Mouse (Mus musculus): ENCODE data around the gene Mtx2. TPM values are rescaled to one million over a fixed set of nuclear protein-coding genes. Genes with fewer than 3 reads are reported as not detected.

Mtx2 gene
- polyA plus RNA-seq, 1 experiment: 36.8 TPM

DNA sequence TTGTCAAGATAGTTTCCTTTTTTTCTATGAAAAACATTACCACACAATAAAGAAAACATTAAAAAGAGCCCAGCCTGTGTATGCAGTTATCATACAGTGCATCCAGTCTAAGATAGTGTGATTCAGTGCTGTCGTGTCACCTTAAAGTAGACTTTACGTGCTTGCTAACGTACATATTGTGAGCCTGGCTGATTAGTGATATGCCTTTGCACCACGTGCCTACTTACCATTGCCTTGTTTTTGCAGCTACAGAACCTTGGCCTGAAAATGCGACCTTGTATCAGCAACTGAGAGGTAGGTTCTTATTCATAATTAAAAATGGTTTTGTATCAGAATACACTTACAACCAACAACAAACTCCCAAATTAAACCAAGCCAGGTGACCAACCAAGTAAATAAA lies 21.4 kb downstream of the Mtx2 start:
- Histone ChIP-seq H3K36me3 (ENCODE audit: control insufficient read depth, insufficient read depth, low read length) (no peaks in the 10 kb centered on the region), H3K27ac (ENCODE audit: control insufficient read depth, insufficient read depth, low read depth, low read length) (no peak overlapping the region), H3K27me3 (ENCODE audit: control insufficient read depth, insufficient read depth, low read length) (no peaks in the 10 kb centered on the region), H3K4me3 (ENCODE audit: control insufficient read depth, low read depth, low read length) (no peak overlapping the region), H3K4me1 (ENCODE audit: control insufficient read depth, insufficient read depth, low read length) (no peaks in the 10 kb centered on the region)
- no peak for TF ChIP-seq CTCF (IDR thresholded peaks at IDR 0.05; ENCODE audit: control insufficient read depth, insufficient read depth, insufficient replicate concordance, low read depth, low read length)
- TF ChIP-seq POLR2A (IDR thresholded peaks at IDR 0.05; ENCODE audit: control insufficient read depth, low read depth, low read length): no peak

DNA sequence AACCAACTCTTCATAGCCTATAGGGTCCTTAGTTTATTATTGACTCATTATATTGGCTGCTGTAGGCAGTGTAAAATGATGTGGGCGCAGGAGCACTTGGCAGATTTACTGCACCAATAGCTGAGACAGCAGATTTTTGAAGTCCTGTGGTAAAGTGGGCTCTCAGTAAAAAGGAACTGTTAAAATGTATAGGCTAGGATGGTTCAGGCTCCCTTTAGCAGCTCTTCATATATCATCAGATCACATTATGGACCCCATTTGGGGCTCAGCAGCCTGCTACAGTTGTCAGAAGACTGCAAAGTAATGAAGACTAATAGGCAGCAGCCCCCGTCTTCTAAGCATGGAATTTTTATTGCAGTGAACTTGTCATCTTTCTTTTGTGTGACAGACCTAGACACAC lies 21.9 kb downstream of the Mtx2 start:
- Histone ChIP-seq H3K27ac (ENCODE audit: control insufficient read depth, insufficient read depth, low read depth, low read length) (no peak overlapping the region), H3K4me1 (ENCODE audit: control insufficient read depth, insufficient read depth, low read length) (no peaks in the 10 kb centered on the region), H3K4me3 (ENCODE audit: control insufficient read depth, low read depth, low read length) (no peak overlapping the region), H3K36me3 (ENCODE audit: control insufficient read depth, insufficient read depth, low read length) (no peaks in the 10 kb centered on the region), H3K27me3 (ENCODE audit: control insufficient read depth, insufficient read depth, low read length) (no peaks in the 10 kb centered on the region)
- TF ChIP-seq POLR2A (IDR thresholded peaks at IDR 0.05; ENCODE audit: control insufficient read depth, low read depth, low read length): no peak
- TF ChIP-seq CTCF (IDR thresholded peaks at IDR 0.05; ENCODE audit: control insufficient read depth, insufficient read depth, insufficient replicate concordance, low read depth, low read length): no peak

DNA sequence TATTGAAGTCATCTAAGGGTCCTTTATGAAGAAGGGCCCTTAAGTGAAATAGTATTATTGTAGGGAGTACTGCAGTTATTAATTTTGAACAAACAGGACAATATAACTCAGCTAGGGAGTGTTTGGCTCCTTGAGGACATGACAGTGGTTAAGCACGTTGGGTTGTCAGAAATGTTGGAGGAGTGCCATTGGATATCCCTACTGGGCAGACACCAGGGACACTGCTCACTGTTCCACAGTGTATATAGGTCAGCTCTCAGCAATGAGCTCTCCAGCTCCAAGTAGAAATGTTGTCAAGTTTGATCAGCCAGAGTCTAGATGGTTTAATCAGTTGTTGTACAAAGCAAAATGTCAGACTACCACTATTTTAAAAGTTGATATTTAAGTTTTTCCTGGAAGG lies 24.4 kb downstream of the Mtx2 start:
- no peak overlapping the region for H3K27ac ChIP-seq (ENCODE audit: control insufficient read depth, insufficient read depth, low read depth, low read length)
- no peaks in the 10 kb centered on the region for H3K27me3 ChIP-seq (ENCODE audit: control insufficient read depth, insufficient read depth, low read length)
- no peak overlapping the region for H3K4me3 ChIP-seq (ENCODE audit: control insufficient read depth, low read depth, low read length)
- TF ChIP-seq CTCF (IDR thresholded peaks at IDR 0.05; ENCODE audit: control insufficient read depth, insufficient read depth, insufficient replicate concordance, low read depth, low read length): no peak
- TF ChIP-seq POLR2A (IDR thresholded peaks at IDR 0.05; ENCODE audit: control insufficient read depth, low read depth, low read length): no peak
- no peaks in the 10 kb centered on the region for H3K4me1 ChIP-seq (ENCODE audit: control insufficient read depth, insufficient read depth, low read length)
- H3K36me3 ChIP-seq (ENCODE audit: control insufficient read depth, insufficient read depth, low read length): no peaks in the 10 kb centered on the region

DNA sequence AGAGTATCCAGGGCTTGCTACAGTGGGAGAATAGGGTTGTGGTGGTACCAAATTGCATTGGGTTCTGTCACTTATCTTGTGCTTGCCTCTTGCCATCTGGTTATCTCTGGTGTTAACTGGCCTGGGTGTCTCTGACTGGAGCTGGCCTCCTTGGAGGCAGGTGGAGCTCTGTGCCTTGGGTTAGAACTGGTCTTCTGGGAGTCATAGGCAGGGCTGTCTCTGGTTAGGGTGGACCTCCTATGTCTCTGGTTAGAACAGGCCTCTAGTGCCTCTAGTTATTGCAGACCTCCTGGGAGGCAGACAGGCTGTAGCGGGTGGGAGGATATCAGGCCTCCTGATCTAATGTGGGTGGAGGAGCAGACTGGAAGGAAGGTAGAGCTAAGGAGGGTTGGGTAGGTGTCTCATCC lies 36.5 kb downstream of the Mtx2 start:
- H3K27me3 ChIP-seq (ENCODE audit: control insufficient read depth, insufficient read depth, low read length): no peaks in the 10 kb centered on the region
- H3K4me1 ChIP-seq (ENCODE audit: control insufficient read depth, insufficient read depth, low read length): no peaks in the 10 kb centered on the region
- H3K36me3 ChIP-seq (ENCODE audit: control insufficient read depth, insufficient read depth, low read length): no peaks in the 10 kb centered on the region
- TF ChIP-seq CTCF (IDR thresholded peaks at IDR 0.05; ENCODE audit: control insufficient read depth, insufficient read depth, insufficient replicate concordance, low read depth, low read length) (no peak), POLR2A (IDR thresholded peaks at IDR 0.05; ENCODE audit: control insufficient read depth, low read depth, low read length) (no peak)
- H3K4me3 ChIP-seq (ENCODE audit: control insufficient read depth, low read depth, low read length): no peak overlapping the region
- no peak overlapping the region for H3K27ac ChIP-seq (ENCODE audit: control insufficient read depth, insufficient read depth, low read depth, low read length)

DNA sequence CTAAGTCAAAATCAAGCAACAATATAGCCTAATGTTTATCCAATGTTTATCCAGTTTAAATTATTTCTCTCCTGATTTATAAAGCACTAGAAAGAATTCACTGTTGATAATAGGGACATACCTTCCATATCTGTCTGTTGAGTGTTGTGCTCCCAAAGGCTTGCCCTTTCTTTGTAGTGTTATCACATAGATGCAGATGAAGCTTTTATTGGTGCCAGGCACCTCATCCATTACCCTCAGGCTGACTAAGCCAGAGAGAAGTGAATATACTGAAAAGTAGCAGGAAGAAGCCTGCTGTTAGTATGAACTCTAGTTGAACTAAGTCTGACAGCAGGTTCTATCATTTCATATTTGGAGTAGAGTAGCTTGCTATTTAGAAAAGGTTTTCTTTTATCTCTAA lies 39.8 kb downstream of the Mtx2 start:
- TF ChIP-seq CTCF (IDR thresholded peaks at IDR 0.05; ENCODE audit: control insufficient read depth, insufficient read depth, insufficient replicate concordance, low read depth, low read length): no peak
- no peak for TF ChIP-seq POLR2A (IDR thresholded peaks at IDR 0.05; ENCODE audit: control insufficient read depth, low read depth, low read length)
- Histone ChIP-seq H3K4me3 (ENCODE audit: control insufficient read depth, low read depth, low read length) (no peak overlapping the region), H3K27me3 (ENCODE audit: control insufficient read depth, insufficient read depth, low read length) (no peaks in the 10 kb centered on the region), H3K4me1 (ENCODE audit: control insufficient read depth, insufficient read depth, low read length) (no peaks in the 10 kb centered on the region), H3K36me3 (ENCODE audit: control insufficient read depth, insufficient read depth, low read length) (0 out of 2 replicates have a peak, but pooled peaks cover 1% of the 10 kb centered on the region), H3K27ac (ENCODE audit: control insufficient read depth, insufficient read depth, low read depth, low read length) (no peak overlapping the region)

DNA sequence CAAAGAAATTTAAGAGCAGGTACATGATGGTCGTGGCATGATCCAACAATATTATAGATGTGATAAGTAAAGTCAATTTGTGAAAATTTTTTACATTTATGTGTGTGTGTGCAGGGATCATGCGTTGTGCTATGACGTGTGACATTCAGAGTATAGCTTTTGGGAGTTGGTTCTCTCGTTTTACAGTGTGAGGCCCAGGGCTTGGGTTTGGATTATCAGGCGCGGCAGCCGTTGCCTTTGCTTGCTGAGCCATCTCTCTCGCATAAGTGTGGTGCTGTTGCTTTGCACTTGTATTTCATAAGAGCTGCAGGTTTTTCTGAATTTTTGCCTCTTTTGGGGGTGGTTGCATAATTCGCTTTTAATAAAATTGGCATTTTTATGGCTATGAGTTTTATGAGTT lies 48.4 kb downstream of the Mtx2 start:
- H3K27ac ChIP-seq (ENCODE audit: control insufficient read depth, insufficient read depth, low read depth, low read length): no peak overlapping the region
- H3K4me1 ChIP-seq (ENCODE audit: control insufficient read depth, insufficient read depth, low read length): no peaks in the 10 kb centered on the region
- TF ChIP-seq CTCF (IDR thresholded peaks at IDR 0.05; ENCODE audit: control insufficient read depth, insufficient read depth, insufficient replicate concordance, low read depth, low read length) (no peak), POLR2A (IDR thresholded peaks at IDR 0.05; ENCODE audit: control insufficient read depth, low read depth, low read length) (no peak)
- H3K4me3 ChIP-seq (ENCODE audit: control insufficient read depth, low read depth, low read length): no peak overlapping the region
- H3K27me3 ChIP-seq (ENCODE audit: control insufficient read depth, insufficient read depth, low read length): no peaks in the 10 kb centered on the region
- peaks cover 1% of the 10 kb centered on the region; the same call in 1 of the 2 replicates for H3K36me3 ChIP-seq (ENCODE audit: control insufficient read depth, insufficient read depth, low read length)

DNA sequence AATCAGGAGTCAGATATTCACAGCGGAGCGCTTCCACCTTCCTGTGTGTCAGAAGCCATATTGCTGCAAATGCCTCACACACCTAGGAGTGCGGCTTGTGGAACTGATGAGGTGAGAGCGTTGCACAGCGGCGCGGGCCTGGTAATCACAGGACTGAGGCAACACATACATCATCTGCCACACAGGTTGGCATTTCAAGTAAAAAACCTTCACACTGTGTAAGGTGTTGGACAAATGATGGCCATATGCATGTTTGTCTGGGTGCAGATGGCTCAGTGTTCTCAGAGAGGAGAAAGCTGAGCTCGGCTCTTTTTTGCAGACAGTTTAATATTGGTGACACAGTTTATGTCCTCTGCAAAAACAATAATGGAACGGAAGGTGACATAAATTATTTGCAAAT lies 58.8 kb downstream of the Mtx2 start:
- TF ChIP-seq POLR2A (IDR thresholded peaks at IDR 0.05; ENCODE audit: control insufficient read depth, low read depth, low read length) (no peak), CTCF (IDR thresholded peaks at IDR 0.05; ENCODE audit: control insufficient read depth, insufficient read depth, insufficient replicate concordance, low read depth, low read length) (no peak)
- H3K4me1 ChIP-seq (ENCODE audit: control insufficient read depth, insufficient read depth, low read length): no peaks in the 10 kb centered on the region
- H3K27me3 ChIP-seq (ENCODE audit: control insufficient read depth, insufficient read depth, low read length): no peaks in the 10 kb centered on the region
- H3K4me3 ChIP-seq (ENCODE audit: control insufficient read depth, low read depth, low read length): no peak overlapping the region
- no peaks in the 10 kb centered on the region for H3K36me3 ChIP-seq (ENCODE audit: control insufficient read depth, insufficient read depth, low read length)
- no peak overlapping the region for H3K27ac ChIP-seq (ENCODE audit: control insufficient read depth, insufficient read depth, low read depth, low read length)

DNA sequence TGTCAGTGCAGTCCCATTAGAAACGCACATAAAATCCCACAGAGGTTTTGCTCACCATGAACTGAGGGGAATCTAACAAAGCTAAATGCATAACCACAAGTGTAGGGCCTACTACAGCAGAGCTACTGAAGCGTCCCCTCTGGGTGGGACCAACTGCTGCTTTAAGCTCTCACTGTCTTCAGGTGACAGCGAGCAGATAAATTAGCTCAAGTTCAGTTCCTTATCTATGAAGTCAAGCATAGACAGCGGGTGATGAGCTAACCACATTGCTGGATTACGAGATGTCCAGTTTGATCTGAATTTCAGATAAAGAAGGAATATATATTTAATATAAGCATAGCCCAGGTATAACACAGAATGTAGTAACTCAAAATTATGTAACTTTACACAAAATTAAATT lies 66.3 kb downstream of the Mtx2 start:
- Histone ChIP-seq H3K4me1 (ENCODE audit: control insufficient read depth, insufficient read depth, low read length) (no peaks in the 10 kb centered on the region), H3K36me3 (ENCODE audit: control insufficient read depth, insufficient read depth, low read length) (no peaks in the 10 kb centered on the region), H3K27me3 (ENCODE audit: control insufficient read depth, insufficient read depth, low read length) (no peaks in the 10 kb centered on the region), H3K4me3 (ENCODE audit: control insufficient read depth, low read depth, low read length) (no peak overlapping the region), H3K27ac (ENCODE audit: control insufficient read depth, insufficient read depth, low read depth, low read length) (no peak overlapping the region)
- TF ChIP-seq POLR2A (IDR thresholded peaks at IDR 0.05; ENCODE audit: control insufficient read depth, low read depth, low read length) (no peak), CTCF (IDR thresholded peaks at IDR 0.05; ENCODE audit: control insufficient read depth, insufficient read depth, insufficient replicate concordance, low read depth, low read length) (no peak)

Measured in testis, adult 2 months (tissue).